Mouse (Mus musculus) spleen, adult 10 weeks (tissue): Measurements from ENCODE around the gene Tmem132e. TPM values are rescaled to one million over a fixed set of nuclear protein-coding genes. Genes with fewer than 3 reads are reported as not detected.

ENCODE experiments used
- polyA plus RNA-seq: library from polyadenylated mRNA; stranded (reverse); fragments of 350-450 nt; fragmentation: Illumina TruSeq; extraction: RNeasy Lipid Tissue Mini Kit (QIAGEN cat#74804); gene quantifications from one replicate; pipeline ENCODE4 v1.2.3, GENCODE M21; 2015; ENCODE audit warnings: low replicate concordance; ENCODE audit not compliant: insufficient read depth

Gene Tmem132e
- polyA plus RNA-seq: not detected

DNA sequence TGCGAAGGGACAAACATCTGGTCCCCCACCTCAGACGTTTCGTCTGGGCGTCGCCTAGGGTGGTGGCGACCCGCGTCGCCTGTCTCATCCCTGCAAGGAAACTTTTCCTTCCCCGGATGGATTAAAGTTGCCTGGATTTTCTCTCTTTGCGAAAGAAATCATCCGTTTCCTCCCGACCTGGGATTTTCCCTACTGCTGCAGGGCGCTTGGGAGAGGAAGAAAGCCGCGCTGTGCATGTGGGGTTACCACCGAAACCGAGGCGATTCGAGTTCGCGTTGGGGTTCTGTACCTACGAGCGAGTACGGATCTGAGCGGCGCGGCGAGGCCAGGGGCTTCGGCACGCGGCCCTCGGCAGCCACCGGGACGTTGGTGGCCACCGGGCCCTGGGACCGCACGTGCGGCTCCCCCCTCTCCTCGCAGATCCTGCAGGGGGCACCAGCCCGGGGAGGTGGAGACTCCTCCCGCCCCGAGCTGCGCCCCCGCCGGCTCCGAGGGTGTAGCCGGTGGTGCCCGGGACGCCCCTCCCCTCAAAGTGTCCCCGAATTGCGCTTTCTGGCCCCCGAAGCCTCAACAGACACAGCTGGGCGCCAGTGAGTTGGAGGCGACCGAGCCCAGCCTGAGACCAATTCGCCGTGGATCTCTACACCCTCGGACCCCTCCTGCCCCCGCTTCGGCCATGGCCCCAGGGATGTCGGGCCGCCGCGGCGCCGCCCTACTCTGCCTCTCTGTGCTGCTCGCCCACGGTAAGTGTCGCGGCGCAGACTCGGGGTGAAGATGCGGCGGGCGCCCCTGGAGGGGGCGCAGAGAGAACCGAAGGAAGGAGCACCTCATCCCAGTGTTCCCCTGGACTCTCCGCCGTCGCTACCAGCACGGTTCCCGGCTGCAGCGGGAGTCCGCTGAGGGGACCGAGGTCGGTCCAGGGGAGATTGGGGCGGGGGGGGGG, at the start of gene Tmem132e:
Gene Tmem132e, plus strand, starts transcription at position 530 of the 943 bp plus-strand sequence.

Other genes starting within 250 kb of the Tmem132e start
- gene Ccl1, start 83.2 kb upstream of the Tmem132e start, polyA plus RNA-seq: not detected